Mouse (Mus musculus) thymus, postnatal 4 days (tissue): ENCODE results near the gene Pcgf5.

ENCODE experiments used
- DNase-seq: peaks from one replicate; pipeline ENCODE4 v3.0.0; 2021

The Pcgf5 gene

GRCm38 (mm10) chr19:36495555-36495954 lies 147.4 kb downstream of the Pcgf5 start:
- DNase-seq = no peak

DNA sequence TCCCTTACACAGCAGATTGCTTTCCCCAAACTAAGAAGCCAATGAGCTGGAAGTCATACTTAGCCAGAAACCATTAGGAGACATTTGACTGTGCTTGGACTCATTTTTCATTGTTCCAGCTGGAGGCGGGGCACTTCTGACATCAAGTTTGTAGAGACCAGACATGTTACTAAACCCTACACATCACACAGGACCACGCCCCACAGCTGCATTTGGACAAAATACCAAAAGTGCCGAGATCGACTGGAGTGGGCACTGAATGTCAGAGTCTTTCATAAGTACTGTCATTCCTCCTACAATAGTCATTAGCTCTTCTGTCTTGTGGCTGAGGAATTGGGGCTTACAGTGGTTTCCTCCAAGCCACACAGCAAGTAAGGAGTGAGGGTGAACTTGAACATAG lies 148.4 kb downstream of the Pcgf5 start:
- DNase-seq = no peak

DNA sequence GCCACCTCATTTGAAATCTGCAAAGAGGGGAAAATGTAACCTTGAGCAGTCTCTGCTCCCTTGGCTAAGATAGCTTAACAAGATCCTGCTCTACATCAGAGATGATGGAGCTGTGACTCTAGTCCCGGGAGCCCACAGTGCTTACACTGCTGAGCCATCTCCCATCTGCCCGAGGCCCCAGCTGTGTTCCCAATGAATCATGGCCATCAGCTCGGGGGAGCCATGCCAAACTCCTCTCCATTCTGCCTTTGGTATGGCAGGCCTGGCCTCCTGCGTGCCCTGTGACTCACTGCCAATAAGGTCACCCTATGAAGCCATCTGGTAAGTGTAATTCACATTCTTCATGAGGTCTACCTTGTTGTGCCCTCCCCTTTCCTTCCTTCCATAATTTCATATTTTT lies 149.0 kb downstream of the Pcgf5 start:
- DNase-seq = no peak

DNA sequence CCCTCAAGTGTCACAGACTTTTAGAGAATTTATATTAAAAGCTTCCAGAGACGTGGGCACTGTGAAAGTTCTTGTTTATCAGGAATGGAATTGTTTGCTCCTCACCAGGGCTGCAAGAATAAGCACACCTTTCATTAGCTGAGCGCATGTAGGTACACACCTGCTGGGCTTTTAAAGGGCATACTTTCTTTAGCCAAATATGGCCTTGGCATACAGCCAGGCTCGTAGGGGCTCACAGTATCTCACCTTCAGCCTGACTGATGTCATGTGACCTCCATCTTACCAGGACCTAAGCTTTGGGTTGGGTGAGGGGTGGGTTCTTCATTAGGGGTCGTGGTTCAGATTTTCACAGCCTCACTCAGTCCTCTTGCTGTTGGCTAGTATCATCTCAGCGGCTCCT lies 149.6 kb downstream of the Pcgf5 start:
- DNase-seq = no peak

DNA sequence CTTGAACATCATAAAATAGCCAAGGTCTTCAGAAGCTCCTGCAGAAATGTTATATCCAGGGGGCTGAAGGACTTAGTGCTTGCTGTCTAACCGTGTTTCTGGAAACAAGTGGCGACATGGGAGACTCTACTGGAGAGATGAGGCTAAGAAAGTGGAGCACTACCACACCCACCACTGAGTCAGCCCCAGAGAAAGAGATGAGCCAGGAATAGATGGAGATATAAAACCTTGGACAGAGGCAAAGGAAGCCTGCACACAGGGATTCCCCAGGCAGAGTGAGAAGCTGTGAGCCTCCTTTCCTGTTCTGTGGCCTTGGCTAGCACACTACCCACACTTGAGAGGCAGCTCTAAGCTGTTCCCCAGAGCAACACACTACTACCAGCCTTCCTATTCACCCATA lies 156.6 kb downstream of the Pcgf5 start:
- no peak for DNase-seq
